Mouse (Mus musculus): ENCODE results near the gene Vipas39.
"Not testable (repeated sequence)": the region's sequence is repeated elsewhere in the genome, so short reads cannot be mapped to it uniquely, and the experiment has no call there.

Gene Vipas39

DNA sequence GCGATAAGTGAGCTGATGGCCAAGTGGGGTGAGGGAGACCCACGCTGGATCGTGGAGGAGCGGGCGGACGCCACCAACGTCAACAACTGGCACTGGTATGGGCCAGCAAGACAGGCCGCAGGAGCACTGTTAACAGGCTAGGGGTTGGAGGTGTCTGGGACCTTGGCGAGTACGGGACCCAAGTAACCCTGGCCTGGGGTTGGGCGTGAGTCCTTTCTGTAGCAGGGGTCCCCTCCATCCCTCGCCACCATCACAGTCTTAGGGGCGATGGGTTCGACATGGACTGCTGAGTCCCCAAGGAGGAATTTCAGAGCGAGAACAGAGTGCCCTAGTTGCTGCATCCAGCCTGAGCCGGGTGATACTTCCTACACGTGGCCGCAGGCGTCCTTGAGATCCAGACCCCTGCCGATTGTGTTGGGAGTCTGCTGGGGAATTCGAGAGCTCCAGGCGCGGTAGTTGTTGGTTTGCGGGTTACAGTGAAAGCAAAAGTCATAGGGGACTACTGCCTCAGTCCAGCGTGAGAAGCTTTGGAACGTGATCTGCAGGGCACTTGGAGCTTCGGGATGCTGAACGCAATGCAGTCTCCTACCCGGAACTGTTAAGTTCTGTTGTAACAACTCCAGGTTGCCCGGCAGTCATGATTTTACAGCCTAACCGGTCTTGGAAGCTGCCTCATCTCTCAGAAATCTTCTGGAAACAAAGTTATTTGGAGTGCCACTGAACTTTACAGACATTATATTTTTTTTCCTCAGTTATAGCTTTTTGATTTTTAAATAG is 959 bp upstream of the Vipas39 start:
- no peak for DNase-seq

DNA sequence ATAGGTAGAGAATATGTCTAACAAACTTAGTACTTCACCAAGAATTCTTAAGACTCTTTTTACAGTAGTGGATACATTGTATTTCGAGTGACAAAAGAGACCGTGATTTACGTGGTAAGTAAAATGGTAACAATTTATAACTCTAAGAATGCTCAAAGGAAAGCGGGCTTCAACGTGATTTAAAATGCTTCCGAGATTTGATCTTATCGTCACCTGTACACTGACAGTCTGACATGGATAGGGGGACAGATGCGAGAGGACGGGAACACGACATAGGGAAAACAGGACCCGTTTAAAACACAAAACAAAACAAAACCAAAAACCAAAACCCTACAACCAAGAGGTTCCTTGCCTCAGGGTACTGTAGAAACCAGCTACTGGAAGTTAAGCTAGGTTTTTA is 612 bp downstream of the Vipas39 start:
- no peak for DNase-seq

GRCm38 (mm10) chr12:87260562-87260961 is 5.5 kb downstream of the Vipas39 start:
- no peak for DNase-seq

DNA sequence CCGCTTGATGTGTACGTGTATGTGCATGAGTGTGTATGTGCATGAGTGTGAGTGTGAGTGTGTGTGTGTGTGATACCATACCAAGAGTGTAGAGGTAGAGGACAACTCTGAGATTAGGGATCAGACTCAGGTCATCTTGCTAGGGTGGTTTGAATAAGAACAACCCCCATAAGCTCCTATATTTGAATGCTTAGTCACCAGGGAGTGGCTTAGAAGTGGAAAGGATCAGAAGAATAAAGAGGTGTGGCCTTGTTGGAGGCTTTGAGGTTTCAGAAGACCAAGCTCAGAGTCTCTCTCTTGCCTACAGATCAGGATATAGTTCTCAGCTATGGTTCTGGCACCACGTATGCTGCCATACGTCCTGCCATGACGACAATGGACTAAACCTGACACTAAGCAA is 9.4 kb downstream of the Vipas39 start:
- DNase-seq: no peak

DNA sequence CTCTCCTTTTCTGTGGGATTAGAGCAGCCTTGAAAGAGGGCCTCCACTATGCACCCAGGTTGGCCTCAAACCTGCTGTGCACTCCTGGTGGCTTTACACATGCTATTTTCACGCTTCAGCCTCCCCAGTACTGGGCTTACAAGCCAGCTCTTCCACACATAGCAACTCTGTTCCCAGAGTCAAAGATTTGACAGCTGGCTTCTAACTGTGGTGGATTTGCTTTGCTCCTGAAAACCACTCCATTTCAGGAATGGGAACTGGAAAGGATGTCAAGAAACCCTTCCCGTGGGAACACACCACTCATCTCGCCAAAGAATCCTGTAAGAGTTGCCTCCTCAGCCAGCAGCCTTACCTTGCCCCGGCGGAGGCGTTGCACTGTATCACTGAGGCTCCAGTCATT is 12.2 kb downstream of the Vipas39 start:
- DNase-seq: no peak

DNA sequence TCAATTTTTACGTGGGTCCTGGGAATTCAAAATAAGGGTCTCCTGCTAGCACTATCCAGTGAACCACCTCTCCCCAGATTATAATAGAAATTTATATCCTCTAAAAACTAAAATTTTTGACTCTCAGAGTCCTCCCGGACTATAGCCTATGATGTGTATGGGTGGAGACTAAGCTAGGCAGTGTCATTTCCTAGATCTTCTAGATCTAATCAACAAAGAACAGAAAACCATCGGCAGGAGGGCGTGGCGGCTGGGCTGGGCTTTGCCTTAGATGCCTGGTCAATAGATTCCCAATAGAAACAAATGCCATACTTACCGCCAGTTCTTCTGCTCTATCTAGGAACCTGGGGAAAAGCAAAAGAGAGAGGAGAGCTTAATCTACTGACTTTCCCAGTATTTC is 15.9 kb downstream of the Vipas39 start:
- no peak for DNase-seq

DNA sequence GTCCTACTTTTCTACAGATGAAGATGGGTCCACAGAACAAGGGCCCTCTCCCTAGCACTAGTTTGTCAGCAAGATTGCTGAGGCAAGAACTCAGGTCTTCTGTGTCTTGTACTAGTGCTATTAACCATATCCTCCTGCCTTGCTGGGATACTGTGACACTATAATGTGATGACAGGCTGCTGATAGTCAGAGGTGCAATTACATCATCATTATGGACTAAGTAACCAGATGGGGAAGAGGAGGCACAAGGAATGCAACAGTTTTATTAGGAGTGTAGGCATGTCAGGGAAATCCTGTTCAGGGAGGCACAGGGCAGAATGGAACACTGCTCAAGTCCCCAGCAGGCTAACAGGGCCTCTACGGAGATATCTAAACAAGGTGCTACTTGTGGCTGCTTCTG is 27.4 kb downstream of the Vipas39 start, which contains the start of gene Noxred1:
Gene Noxred1, minus strand, starts transcription at position 101 of the 400 bp plus-strand sequence.
- no peak for DNase-seq

DNA sequence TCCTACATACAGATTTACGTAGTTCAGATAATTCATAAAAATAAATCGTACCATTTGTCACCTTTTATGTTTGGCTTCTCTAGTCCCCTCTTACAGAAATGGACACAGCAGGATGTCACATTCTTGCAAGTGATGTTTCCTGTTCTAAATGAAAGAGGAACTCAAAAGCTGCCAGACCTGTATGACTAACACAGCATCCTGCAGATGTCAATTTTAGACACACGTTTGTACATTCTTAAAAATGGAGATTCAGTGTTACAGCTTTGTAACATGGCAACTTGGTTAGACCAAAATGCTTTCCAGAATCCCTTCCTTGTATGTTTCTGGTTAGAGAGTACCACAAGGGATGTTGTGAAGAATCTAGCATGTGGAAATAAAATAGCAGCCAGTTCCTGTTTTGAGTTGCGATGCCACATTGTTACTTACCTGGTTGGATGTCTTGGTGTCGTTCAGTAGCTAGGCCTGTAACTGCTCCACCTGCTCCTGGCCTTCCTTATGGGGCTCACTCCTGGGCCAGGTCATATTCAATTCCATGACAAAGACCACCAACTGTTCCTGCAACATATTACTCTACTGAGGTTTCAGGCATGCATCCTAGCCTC is 29.1 kb downstream of the Vipas39 start:
- DNase-seq: no peak

DNA sequence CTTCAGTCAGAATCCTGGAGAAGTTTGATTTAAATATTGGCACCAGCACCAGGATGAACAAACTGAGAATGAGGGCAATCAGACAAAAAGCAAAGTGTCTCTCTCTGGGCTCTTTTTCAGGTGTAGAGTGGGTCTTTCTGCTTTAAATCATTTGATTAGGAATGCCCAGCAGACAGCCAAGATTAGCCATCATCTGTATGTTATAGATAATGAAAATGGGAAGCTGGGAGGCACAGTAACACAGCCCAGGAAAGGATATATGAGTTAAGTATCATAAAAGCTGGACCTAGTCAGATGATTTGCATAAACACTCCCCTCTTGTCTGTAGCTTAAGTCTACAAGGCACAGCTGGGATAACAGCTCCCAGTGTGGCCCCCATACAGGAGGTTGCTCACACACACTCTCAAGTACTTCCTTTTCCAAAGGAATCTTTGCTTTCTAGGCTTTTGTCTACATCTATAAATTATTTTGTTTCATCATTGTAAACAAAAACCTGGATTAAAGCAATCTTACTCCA is 35.6 kb downstream of the Vipas39 start:
- no peak for DNase-seq

DNA sequence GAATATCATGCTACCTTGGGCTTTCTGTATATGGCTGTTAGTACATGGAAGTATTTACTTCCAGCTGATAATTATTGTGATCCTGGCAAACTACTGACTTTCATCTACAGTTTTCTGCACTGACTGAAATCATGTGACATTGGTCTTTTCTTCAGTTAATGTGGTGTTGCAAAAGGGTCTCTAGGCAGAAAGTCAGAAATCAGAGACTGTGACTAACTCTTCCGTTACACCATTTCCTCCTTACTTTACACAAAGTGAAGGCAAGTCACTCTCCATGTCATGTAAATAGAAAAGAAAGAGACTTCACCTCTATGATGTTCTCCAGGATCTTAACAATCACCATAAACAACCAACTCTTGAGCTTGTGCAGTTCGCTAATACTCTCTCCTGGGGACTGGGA is 36.4 kb downstream of the Vipas39 start:
- no peak for DNase-seq

DNA sequence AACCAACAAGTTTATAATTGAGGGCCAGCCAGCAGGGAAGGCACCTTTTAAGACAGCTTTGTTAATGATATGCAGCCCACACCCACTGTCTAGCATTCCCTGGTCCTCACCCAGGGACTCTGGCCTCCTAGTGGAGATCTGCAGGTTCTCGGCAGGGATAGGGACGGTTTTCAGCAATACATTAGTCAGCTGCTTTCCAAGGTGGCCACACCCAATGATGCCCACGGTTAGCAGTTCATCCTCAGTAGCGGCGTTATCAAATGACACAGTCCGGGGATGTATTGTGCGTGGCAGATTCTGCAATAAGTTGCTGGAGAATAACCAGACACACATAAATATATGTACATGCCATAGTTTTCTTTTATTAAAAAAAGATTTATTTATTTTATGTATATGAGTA is 39.3 kb downstream of the Vipas39 start:
- peak; percentile 70 for DNase-seq

- peak; percentile 56 for DNase-seq
These were observed 41.1 kb downstream of the Vipas39 start for GRCm38 (mm10) chr12:87224950-87225349.

GRCm38 (mm10) chr12:87219362-87219761 is 46.7 kb downstream of the Vipas39 start:
- DNase-seq: peak; percentile 81

DNA sequence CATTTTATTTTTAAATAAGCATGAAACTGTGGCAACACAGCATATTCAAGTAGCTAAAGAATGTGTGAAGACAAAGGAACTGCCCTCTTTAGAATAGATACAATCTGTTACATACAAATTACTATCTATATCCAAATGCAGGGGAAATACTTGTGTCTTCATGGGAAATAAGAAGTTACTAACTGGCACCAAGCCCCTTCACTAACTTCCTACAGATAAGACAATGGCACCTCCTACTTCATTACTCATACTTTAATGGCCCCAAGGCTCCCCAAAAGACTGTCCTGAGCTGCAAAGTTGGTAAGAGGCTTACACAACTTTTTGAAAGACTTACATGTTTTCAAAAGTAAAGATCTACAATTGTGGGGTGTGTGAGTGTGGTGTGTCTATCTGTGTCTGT is 48.5 kb downstream of the Vipas39 start:
- DNase-seq: no peak

DNA sequence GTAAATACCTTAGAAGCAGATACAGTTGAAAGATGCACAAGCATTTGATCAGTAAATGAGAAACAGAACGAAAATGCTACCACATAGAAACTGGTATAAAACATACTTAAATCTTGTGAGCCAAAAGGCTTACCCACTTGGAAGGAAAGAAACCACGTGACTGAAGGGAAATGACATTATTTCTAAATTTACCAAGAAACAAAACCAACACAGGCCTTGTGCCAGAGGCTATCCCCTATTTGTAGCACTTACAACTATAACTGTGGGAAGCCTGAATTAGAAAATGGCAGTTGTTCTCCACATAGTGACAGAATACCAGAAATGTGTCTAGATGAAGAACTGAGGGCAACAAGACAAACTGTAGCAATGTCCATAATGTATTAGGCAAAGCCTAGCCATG is 50.0 kb downstream of the Vipas39 start:
- peak; percentile 2 for DNase-seq

GRCm38 (mm10) chr12:87212844-87213606 is 53.0 kb downstream of the Vipas39 start:
- peak; percentile 45 for DNase-seq

DNA sequence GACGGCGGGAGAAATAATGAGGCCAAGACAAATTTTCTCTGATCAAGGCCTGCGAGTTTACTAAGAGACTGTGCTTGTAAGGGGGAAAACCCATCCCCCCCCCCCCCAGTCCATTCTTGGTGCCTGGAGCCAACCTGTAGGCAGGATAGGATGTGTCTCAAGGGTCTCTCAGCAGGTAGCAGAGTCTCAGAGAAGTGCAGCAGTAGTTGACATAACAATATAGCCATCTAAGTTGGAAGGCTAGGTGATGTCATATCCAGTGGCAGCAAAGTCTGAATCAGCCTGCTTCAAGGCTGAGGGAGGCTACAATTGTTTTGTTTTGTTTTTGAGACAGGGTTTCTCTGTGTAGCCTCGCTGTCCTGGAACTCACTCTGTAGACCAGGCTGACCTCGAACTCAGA is 60.3 kb downstream of the Vipas39 start:
- DNase-seq: not testable (repeated sequence)

GRCm38 (mm10) chr12:87201694-87202093 is 64.4 kb downstream of the Vipas39 start:
- DNase-seq: no peak

DNA sequence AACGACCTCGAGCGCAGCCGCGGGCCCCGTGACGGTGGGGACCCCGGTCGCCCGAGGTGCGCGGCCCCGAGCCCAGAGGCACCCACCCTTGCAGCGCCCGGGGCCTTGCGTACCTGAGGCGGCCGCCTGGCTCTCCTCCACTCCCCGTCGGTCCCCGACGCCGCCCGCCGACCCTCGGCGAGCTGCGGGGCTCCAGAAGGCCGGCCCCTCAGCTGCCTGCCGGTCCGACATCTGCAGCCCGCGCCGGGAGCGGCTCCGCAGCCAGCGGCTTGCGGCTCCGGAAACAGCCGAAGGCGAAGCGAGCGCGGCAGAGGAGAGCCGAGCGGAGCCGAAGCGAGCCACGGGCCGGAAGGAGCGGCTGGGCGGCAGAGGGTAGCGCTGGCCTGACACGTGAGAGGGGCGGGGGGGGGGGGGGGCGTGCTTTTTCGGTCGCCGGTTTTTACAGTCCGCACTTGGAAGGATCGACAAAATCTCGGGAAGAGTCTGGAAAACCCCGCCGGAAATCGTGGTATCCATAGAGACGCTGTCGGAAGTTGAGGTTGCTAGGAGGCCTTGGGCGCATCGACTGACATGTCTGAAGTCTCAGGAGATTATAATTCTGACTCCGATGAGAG is 66.0 kb downstream of the Vipas39 start, which contains the start of gene Tmed8:
Gene Tmed8, minus strand, starts transcription at position 482 of the 614 bp plus-strand sequence.
- DNase-seq: peak; percentile 98

GRCm38 (mm10) chr12:87199206-87199972 is 66.7 kb downstream of the Vipas39 start, which contains the start of gene Samd15:
Samd15 (plus strand) TSS chr12:87199723.
- DNase-seq: peak; percentile 95

- no peak for DNase-seq
These were observed 67.3 kb downstream of the Vipas39 start for GRCm38 (mm10) chr12:87198792-87199191.

DNA sequence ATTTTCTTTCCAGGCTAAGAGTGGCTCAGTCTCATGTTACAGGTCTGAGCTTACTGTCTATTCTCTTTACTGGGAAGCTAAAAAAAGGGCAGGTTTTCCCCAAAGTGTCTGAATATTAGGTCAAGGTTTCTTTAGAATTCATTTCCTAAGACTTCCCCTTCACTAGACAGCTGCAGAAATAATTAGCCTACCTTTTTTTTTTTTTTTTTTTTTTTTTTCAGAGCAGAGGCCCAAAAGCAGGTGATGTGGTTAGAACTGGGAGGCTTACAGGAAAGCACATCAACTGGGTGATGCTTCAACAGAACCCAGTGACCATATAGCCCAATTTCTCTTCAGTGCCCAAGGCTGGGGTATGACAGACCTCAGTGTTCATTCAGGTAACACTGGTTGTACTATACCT is 69.7 kb downstream of the Vipas39 start:
- DNase-seq: no peak

Data from heart, adult 11 months (tissue).